Mouse (Mus musculus) lung, adult 18-20 months (tissue): ENCODE measurements around the gene Gnmt.

ENCODE experiments used
- DNase-seq, 2 experiments: peaks; one replicate each; pipeline ENCODE4 v3.0.0; 2022; ENCODE audit warnings: mixed read lengths in 2 of 2

Gene Gnmt

GRCm38 (mm10) chr17:46702506-46702905 lies 26.5 kb downstream of the Gnmt start:
- DNase-seq: no peak

GRCm38 (mm10) chr17:46702100-46702499 lies 26.9 kb downstream of the Gnmt start:
- DNase-seq: no peak

GRCm38 (mm10) chr17:46701489-46701888 lies 27.5 kb downstream of the Gnmt start:
- no peak for DNase-seq

- no peak for DNase-seq
Observed at GRCm38 (mm10) chr17:46699912-46700311, 29.1 kb downstream of the Gnmt start.

- DNase-seq: no peak
Observed at GRCm38 (mm10) chr17:46699245-46699644, 29.7 kb downstream of the Gnmt start.

GRCm38 (mm10) chr17:46698515-46698914 lies 30.5 kb downstream of the Gnmt start:
- DNase-seq: no peak

- DNase-seq: no peak
Observed at GRCm38 (mm10) chr17:46694517-46695063, 34.4 kb downstream of the Gnmt start.

- DNase-seq: no peak
Observed at GRCm38 (mm10) chr17:46691390-46691789, 37.6 kb downstream of the Gnmt start.

GRCm38 (mm10) chr17:46690665-46691064 lies 38.3 kb downstream of the Gnmt start:
- no peak for DNase-seq

GRCm38 (mm10) chr17:46685913-46686312 lies 43.1 kb downstream of the Gnmt start:
- DNase-seq: no peak

GRCm38 (mm10) chr17:46682654-46683389 lies 46.1 kb downstream of the Gnmt start:
- DNase-seq: peak in 1 of 2 experiments; percentile 28

GRCm38 (mm10) chr17:46681466-46682118 lies 47.4 kb downstream of the Gnmt start:
- no peak for DNase-seq

- DNase-seq: peak; percentile 98 to 99
Observed at GRCm38 (mm10) chr17:46680760-46681373, 48.1 kb downstream of the Gnmt start, which contains the start of gene Klhdc3. Gene Klhdc3 (minus strand): TSS chr17:46680914.

GRCm38 (mm10) chr17:46679843-46680759 lies 48.9 kb downstream of the Gnmt start:
- peak; percentile 43 to 44 for DNase-seq

- DNase-seq: no peak
Observed at GRCm38 (mm10) chr17:46678911-46679310, 50.1 kb downstream of the Gnmt start.

GRCm38 (mm10) chr17:46678416-46678815 lies 50.6 kb downstream of the Gnmt start, which contains the start of gene Mea1:
Gene Mea1 (plus strand): TSS chr17:46678793.
- DNase-seq: peak; percentile 82 to 87
